Mouse (Mus musculus) c-Kit-positive CD71-positive TER-119-positive erythroid progenitor cells, embryonic 14.5 days (primary cell): Measurements from ENCODE around the gene Gm47289.
A peak's percentile ranks its signal among the peaks of the same experiment; 100 is the strongest.

Source experiments
- DNase-seq: peaks from one replicate; pipeline ENCODE4 v3.0.0-alpha.2; 2013; ENCODE audit warnings: low spot score

Gene Gm47289

GRCm38 (mm10) chr9:119158861-119159260, at the start of gene Gm47289:
Gene Gm47289, plus strand, starts transcription at chr9:119159161.
- no peak for DNase-seq

- no peak for DNase-seq
Measured at GRCm38 (mm10) chr9:119109685-119110353, 49.1 kb upstream of the Gm47289 start.

GRCm38 (mm10) chr9:119110640-119111039, 48.3 kb upstream of the Gm47289 start:
- DNase-seq: no peak

GRCm38 (mm10) chr9:119114911-119115310, 44.0 kb upstream of the Gm47289 start:
- no peak for DNase-seq

GRCm38 (mm10) chr9:119119409-119120167, 39.4 kb upstream of the Gm47289 start:
- no peak for DNase-seq

- DNase-seq: no peak
Measured at GRCm38 (mm10) chr9:119120168-119120560, 38.8 kb upstream of the Gm47289 start.

GRCm38 (mm10) chr9:119122596-119123369, 36.2 kb upstream of the Gm47289 start:
- no peak for DNase-seq

- no peak for DNase-seq
Measured at GRCm38 (mm10) chr9:119128436-119129181, 30.4 kb upstream of the Gm47289 start.

- no peak for DNase-seq
Measured at GRCm38 (mm10) chr9:119130692-119131091, 28.3 kb upstream of the Gm47289 start.

GRCm38 (mm10) chr9:119138836-119139235, 20.1 kb upstream of the Gm47289 start:
- no peak for DNase-seq

- DNase-seq: no peak
Measured at GRCm38 (mm10) chr9:119142066-119142465, 16.9 kb upstream of the Gm47289 start.

- DNase-seq: no peak
Measured at GRCm38 (mm10) chr9:119143372-119143771, 15.6 kb upstream of the Gm47289 start.

- DNase-seq: no peak
Measured at GRCm38 (mm10) chr9:119144696-119145095, 14.3 kb upstream of the Gm47289 start.

- no peak for DNase-seq
Measured at GRCm38 (mm10) chr9:119145137-119145536, 13.8 kb upstream of the Gm47289 start.

GRCm38 (mm10) chr9:119145638-119146037, 13.3 kb upstream of the Gm47289 start:
- DNase-seq: no peak

- DNase-seq: no peak
Measured at GRCm38 (mm10) chr9:119146098-119146770, 12.7 kb upstream of the Gm47289 start.

GRCm38 (mm10) chr9:119149601-119150000, 9.4 kb upstream of the Gm47289 start:
- peak; percentile 18 for DNase-seq

- no peak for DNase-seq
Measured at GRCm38 (mm10) chr9:119151751-119152150, 7.2 kb upstream of the Gm47289 start.

GRCm38 (mm10) chr9:119155416-119155815, 3.5 kb upstream of the Gm47289 start:
- no peak for DNase-seq

- DNase-seq: no peak
Measured at GRCm38 (mm10) chr9:119155826-119156225, 3.1 kb upstream of the Gm47289 start.
